Mouse (Mus musculus) gastrocnemius, adult 8-10 months (tissue): ENCODE results near the gene Gm21994. TPM values are rescaled to one million over a fixed set of nuclear protein-coding genes. Genes with fewer than 3 reads are reported as not detected.
A peak's percentile ranks its signal among the peaks of the same experiment; 100 is the strongest.
"Not testable (repeated sequence)": the region's sequence is repeated elsewhere in the genome, so short reads cannot be mapped to it uniquely, and the experiment has no call there.

ENCODE experiments used
- DNase-seq, 2 experiments: peaks; one replicate each; pipeline ENCODE4 v3.0.0; 2022; ENCODE audit warnings: low spot score in 2 of 2
- total RNA-seq, 4 experiments: library from RNA; stranded (reverse); gene quantifications; 2 replicates each; pipeline ENCODE4 v1.2.4; 2022

Gene Gm21994
- total RNA-seq, result 1 to 10 TPM in 3 of 4 experiments, under 1 TPM in 1; 0.79 to 2.4 (median 2.0) TPM

DNA sequence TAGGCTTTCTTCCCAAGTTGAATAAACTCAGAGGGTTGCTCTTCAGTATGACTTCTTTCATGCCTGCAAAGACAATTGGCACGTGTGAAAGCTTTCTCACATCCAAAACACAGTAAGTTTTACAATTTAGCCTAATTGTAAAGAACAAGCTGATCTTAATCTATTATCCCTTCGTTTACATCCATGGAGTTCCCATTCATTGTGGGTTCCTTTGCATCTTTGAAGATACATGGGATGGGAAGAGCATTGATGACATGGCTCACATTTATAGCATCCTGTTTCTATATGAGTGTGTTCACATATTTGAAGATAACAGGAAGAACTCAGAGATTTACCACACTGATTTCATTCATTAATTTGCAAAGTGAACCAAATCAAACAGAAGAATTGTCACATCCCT, at the start of gene Gm21994:
Gm21994 (minus strand) TSS at position 101 of the 400 bp plus-strand sequence.
- DNase-seq, result not testable (repeated sequence)

DNA sequence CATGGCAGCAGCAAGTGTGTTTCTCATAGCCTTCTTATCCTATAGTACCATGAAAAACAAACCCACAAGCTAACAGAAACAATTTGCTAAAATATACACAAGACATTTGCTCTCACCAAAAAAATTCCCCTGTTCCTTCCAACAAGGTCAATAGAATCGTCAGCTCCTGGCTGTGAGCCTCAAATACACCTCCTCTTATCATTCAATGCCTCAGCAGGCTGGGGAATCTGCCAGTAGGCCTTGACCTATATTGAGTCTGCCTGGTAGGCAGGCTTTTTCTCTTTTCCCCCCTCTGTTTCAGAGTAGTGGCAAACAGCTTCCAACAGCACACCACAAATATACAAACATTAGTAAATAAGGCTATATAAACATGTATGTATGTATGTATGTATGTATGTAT, 43.7 kb upstream of the Gm21994 start:
- DNase-seq, result no peak

DNA sequence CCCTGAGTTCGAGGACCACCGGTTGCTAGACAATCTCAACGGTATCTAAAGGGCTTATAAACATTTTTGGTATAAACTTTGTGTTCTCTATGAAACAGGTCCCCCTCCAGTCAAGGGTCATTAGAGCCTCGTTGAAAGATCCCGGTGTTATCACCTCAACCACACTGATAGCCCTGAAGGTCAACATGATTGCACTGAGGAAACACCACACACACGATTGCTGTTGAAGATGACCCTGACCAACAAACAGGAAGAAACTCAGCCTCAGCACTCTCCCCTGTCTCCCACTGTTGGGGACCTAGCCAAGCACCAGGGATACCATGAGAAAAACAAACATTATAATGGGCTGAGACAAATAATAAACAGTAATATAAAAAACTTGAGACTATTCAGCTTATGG, 38.3 kb upstream of the Gm21994 start:
- DNase-seq, result no peak

DNA sequence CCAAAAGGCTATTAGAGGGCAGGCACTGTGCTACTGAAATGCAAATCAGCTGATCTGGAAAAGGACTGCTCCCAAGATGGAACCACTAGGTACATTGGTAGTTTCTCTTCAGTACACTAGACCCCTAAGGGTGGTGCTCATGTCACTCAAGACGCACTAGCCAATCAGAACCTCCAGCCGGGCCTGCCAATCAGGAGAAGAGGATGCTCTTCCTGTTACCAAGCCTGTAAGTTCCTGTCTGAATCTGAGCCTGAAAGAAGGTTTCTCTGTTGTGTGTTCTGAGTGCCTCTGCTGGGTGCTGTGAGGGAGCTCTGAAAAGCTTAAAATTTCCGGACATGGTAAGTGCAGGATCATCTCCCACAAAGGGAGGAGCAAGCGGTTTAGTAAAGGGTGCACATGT, 1.9 kb upstream of the Gm21994 start, which contains the start of gene Gm14124:
Gm14124 (plus strand) TSS at position 227 of the 400 bp plus-strand sequence.
- not testable (repeated sequence) for DNase-seq

DNA sequence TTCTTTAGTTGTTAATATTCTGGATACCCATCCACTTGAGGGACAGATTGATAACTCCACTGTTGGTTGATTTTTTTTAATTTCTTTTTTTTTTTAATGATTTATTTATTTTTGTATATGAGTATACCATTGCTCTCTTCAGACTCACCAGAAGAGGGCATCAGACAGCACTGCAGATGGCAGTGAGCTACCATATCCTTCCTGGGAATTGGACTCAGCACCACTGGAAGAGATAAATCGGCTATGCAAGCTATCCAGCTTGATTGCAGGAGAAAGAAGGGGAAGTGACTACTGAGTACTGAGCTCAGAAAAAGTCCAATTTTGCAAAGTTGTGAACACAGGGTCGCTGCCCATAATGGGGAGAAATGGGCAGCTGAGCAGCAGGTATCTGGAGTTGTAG, 1.5 kb upstream of the Gm21994 start:
- not testable (repeated sequence) for DNase-seq

DNA sequence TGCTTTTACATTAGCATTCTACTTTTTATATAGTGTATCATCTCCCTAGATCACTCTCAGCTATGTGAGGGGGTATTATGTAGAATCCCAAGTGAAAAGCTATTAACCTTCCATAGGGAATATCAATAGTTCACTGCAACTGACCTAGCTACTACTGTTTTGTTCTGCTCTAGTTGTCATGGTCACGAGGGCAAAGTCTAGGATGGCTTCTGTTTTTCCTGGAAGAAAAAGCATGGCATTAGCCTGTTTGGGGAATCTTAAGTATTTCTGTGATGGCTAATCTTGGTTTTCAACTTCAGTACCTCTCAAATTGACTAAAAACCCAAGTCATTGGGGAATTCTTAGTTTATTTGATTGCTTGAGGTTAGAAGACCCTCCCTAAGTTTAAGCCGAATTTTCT, 12.2 kb downstream of the Gm21994 start:
- DNase-seq, result no peak

DNA sequence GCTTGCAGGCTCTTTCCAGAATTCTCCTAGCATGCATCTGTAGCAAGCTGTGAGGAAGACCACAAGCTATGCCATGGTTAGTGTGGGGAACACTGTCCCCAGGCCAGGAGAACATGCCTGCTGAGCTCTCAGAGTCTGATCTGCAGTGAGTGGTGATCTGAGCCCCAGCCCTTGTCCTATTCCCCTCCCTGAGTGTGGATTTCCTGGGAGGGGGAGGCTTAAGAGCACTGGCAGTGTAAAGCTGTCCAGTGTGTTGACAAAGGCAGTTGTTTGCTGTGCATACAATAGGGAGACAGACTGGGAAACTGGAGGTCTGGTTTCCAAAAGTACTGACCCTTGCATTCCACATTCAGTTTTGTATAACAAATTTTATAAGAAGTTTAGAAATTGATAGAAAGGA, 32.1 kb downstream of the Gm21994 start:
- not testable (repeated sequence) for DNase-seq

DNA sequence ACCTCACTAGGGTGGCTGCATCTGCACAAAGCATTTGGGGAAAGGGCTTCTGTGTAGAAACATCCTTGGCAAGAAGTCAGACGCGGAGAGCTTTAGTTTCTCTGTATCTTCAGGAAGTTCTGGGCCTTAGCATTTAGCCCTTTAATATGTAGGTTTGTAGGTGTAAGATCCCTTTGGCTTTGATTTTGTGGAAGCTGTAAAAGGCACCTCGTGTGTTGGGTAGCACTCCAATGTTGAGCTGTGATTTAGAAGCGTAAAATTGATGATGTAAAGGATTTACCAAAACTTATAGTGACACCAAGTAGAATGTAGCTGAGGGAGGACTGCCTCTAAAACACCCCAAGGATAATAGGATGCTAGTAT, 37.0 kb downstream of the Gm21994 start:
- DNase-seq, result not testable (repeated sequence)

DNA sequence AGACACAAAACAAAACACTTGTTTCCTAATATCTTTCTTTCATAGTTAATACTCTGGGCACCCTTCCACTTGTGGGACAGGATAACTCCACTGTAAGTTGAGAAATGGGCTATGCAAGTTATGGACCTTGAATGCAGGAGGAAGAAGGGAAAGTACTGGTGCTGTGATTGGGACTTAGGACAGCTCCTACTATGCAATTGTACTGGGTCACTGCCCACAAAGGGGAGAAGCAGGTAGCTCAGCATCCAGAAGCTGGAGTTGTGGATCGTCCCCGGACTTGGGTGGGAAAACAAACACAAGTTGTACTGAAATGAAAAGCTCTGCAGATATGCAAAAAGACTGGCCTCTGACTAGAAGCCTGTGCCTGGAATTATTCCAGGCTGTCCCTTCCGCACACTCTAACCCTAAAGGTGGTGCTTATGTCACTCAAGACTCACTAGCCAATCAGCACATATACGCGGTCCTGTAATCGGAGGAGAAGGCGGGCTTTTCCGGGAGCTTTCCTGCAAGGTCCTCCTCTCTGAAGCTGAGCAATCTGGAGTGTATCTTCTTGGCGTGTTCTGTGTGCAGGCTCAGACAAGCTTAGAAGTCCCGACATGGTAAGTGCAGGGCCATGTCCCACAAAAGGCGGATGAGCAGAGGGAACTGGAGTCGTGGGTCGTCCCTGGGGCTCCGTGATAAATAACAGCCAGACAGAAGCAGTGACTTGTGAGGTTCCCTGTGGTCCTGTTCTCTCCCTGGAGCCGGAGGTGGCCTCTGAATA, 37.6 kb downstream of the Gm21994 start, which contains the start of gene Zfp937:
Zfp937 (plus strand) TSS at position 474 of the 763 bp plus-strand sequence.
- peak; percentile 72 to 79 for DNase-seq

Other genes with a start within 250 kb of the Gm21994 start
- gene Zfp120, start 118.9 kb downstream of the Gm21994 start, total RNA-seq, result 1 to 10 TPM; 7.0 to 9.6 (median 8.3) TPM
- gene Gm10770, start 75.9 kb downstream of the Gm21994 start, total RNA-seq, result not detected
- gene Gm14139, start 73.8 kb downstream of the Gm21994 start, total RNA-seq, result not detected
- gene Zfp937, start 37.5 kb downstream of the Gm21994 start, total RNA-seq, result 1 to 10 TPM; 1.4 to 1.9 (median 1.6) TPM
- not detected for gene Gm14124, start 1.9 kb upstream of the Gm21994 start, total RNA-seq
- 1 to 10 TPM in 3 of 4 experiments, not detected in 1; 1.5 to 3.0 (median 1.9) TPM for gene Gm10130, start 68.1 kb upstream of the Gm21994 start, total RNA-seq
- gene 3300002I08Rik, start 107.2 kb upstream of the Gm21994 start, total RNA-seq, result 1 to 10 TPM in 2 of 4 experiments, under 1 TPM in 2; 0.54 to 1.8 (median 1.1) TPM
- gene Zfp442, start 195.9 kb upstream of the Gm21994 start, total RNA-seq, result 1 to 10 TPM; 1.8 to 2.2 (median 2.2) TPM
- not detected for gene Zfp345, start 229.5 kb upstream of the Gm21994 start, total RNA-seq